In the genomic region with DNA sequence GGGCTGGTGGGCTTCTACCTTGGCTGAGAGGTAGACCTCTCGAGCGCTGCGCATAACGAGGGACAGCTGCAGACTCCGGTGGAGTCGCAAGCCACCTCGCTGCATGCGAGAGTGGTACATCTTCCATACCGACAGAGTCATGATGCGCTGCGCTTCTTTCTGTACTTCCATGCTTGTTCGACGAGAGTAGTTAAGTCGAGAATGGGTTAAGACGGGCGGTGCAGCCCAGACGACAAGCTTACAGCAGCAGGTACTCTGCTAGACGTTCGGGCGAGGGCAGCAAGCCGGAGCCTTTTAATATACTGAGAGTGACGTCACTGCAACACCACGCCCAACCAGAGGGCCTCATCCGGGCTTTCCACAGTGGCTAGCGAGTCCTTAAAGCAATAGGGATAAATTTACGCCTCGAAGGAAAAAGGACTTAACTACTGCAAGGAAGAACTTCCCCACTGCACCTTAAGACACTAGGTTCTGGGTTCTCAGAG, we compare ENCODE assay signal across 8 mouse cellular contexts. TPM values are rescaled to one million over a fixed set of nuclear protein-coding genes. Genes with fewer than 3 reads are reported as not detected.
DNase-seq lines count a peak whose midpoint lies in the region; ATAC-seq and TF ChIP-seq lines count a peak whose summit lies in the region.

A gene (minus strand): TSS at position 272 of the 485 bp plus-strand sequence.

- peak within 1 kb of the TSS; percentile 81 for H3K4me2 ChIP-seq in embryonic facial prominence, embryonic 12.5 days (replicated peaks)
- H3K4me2 ChIP-seq in limb, embryonic 11.5 days (ENCODE audit: low read depth, severe bottlenecking): peak within 1 kb of the TSS; percentile 82
- H3K4me2 ChIP-seq in midbrain, embryonic 13.5 days (replicated peaks): peak within 1 kb of the TSS; percentile 88

- H3K36me3 ChIP-seq in embryonic facial prominence, embryonic 12.5 days: no peaks in the 10 kb centered on the region
- H3K36me3 ChIP-seq in kidney, adult 2 months (ENCODE audit: control insufficient read depth, insufficient read depth, low read length): no peaks in the 10 kb centered on the region
- H3K36me3 ChIP-seq in limb, embryonic 11.5 days (ENCODE audit: control insufficient read depth, insufficient read depth, low read length): no peaks in the 10 kb centered on the region
- no peaks in the 10 kb centered on the region for H3K36me3 ChIP-seq in midbrain, embryonic 13.5 days
- no peaks in the 10 kb centered on the region for H3K36me3 ChIP-seq in small intestine, adult 2 months (ENCODE audit: control insufficient read depth, insufficient read depth, low read length)

- peak; percentile 66 for ATAC-seq in embryonic facial prominence, embryonic 12.5 days (ENCODE audit: insufficient number of reproducible peaks, insufficient read depth, low FRiP score, low TSS enrichment)
- ATAC-seq in limb, embryonic 11.5 days (ENCODE audit: insufficient number of reproducible peaks, low FRiP score, low TSS enrichment, low read depth): peak; percentile 67; the same call in 1 of the 2 replicates
- peak; percentile 75 for ATAC-seq in midbrain, embryonic 13.5 days

- TF ChIP-seq POLR2A in kidney, adult 2 months (IDR thresholded peaks at IDR 0.05; ENCODE audit: low read depth, low read length): peak; percentile 100
- TF ChIP-seq POLR2A in small intestine, adult 2 months (IDR thresholded peaks at IDR 0.05; ENCODE audit: low read depth, low read length): peak; percentile 100

- peaks cover 31% of the 10 kb centered on the region for H3K4me1 ChIP-seq in embryonic facial prominence, embryonic 12.5 days
- peaks cover 15% of the 10 kb centered on the region; the same call in 1 of the 2 replicates for H3K4me1 ChIP-seq in kidney, adult 2 months (ENCODE audit: control insufficient read depth, insufficient read depth, low read length)
- peaks cover 19% of the 10 kb centered on the region for H3K4me1 ChIP-seq in limb, embryonic 11.5 days (ENCODE audit: control insufficient read depth, insufficient read depth, low read length)
- H3K4me1 ChIP-seq in midbrain, embryonic 13.5 days (replicated peaks): peaks cover 48% of the 10 kb centered on the region
- peaks cover 10% of the 10 kb centered on the region; the same call in 1 of the 2 replicates for H3K4me1 ChIP-seq in small intestine, adult 2 months (ENCODE audit: control insufficient read depth, insufficient read depth, insufficient read length, low read length)

- peak within 1 kb of the TSS; percentile 97 for H3K9ac ChIP-seq in embryonic facial prominence, embryonic 12.5 days
- peak within 1 kb of the TSS; percentile 98 for H3K9ac ChIP-seq in limb, embryonic 11.5 days (ENCODE audit: low read length)
- H3K9ac ChIP-seq in midbrain, embryonic 13.5 days (replicated peaks): peak within 1 kb of the TSS; percentile 82

- H3K27me3 ChIP-seq in embryonic facial prominence, embryonic 12.5 days: no peaks in the 10 kb centered on the region
- no peaks in the 10 kb centered on the region for H3K27me3 ChIP-seq in kidney, adult 2 months (replicated peaks; ENCODE audit: control insufficient read depth, insufficient read depth, low read length)
- no peaks in the 10 kb centered on the region for H3K27me3 ChIP-seq in limb, embryonic 11.5 days (ENCODE audit: control insufficient read depth, insufficient read depth, low read length)
- peaks cover 8% of the 10 kb centered on the region; the same call in 1 of the 2 replicates for H3K27me3 ChIP-seq in midbrain, embryonic 13.5 days
- H3K27me3 ChIP-seq in small intestine, adult 2 months (ENCODE audit: control insufficient read depth, insufficient read depth, low read length): no peaks in the 10 kb centered on the region

- peak; percentile 87 for DNase-seq in 3134 (ENCODE audit: extremely low read depth, insufficient read length, low spot score)
- peak; percentile 95 to 96 for DNase-seq in adrenal gland, postnatal 36 days
- DNase-seq in heart, adult 18-20 months: peak; percentile 98
- DNase-seq in kidney, adult 2 months: peak; percentile 98
- DNase-seq in limb, embryonic 11.5 days (ENCODE audit: low spot score): peak; percentile 97

- H3K4me3 ChIP-seq in embryonic facial prominence, embryonic 12.5 days: peak within 1 kb of the TSS; percentile 94
- peak within 1 kb of the TSS; percentile 87 for H3K4me3 ChIP-seq in kidney, adult 2 months (ENCODE audit: insufficient read depth, low read depth, low read length)
- peak within 1 kb of the TSS; percentile 99 for H3K4me3 ChIP-seq in limb, embryonic 11.5 days (ENCODE audit: low read depth, low read length)
- H3K4me3 ChIP-seq in midbrain, embryonic 13.5 days (replicated peaks): peak within 1 kb of the TSS; percentile 73
- peak within 1 kb of the TSS; percentile 95 for H3K4me3 ChIP-seq in small intestine, adult 2 months (ENCODE audit: low read depth, low read length)

- under 1% methylated on average over 27 of the region's 27 CpGs for WGBS in embryonic facial prominence, embryonic 12.5 days
- WGBS in kidney, adult 2 months: under 1% methylated on average over 27 of the region's 27 CpGs
- under 1% methylated on average over 27 of the region's 27 CpGs for WGBS in limb, embryonic 11.5 days
- under 1% methylated on average over 27 of the region's 27 CpGs for WGBS in midbrain, embryonic 13.5 days
- under 1% methylated on average over 27 of the region's 27 CpGs for WGBS in small intestine, adult 2 months

- peak within 1 kb of the TSS; percentile 95 for H3K27ac ChIP-seq in embryonic facial prominence, embryonic 12.5 days
- peak within 1 kb of the TSS; percentile 84 for H3K27ac ChIP-seq in kidney, adult 2 months (ENCODE audit: insufficient read depth, low read depth, low read length)
- peak within 1 kb of the TSS; percentile 90 for H3K27ac ChIP-seq in limb, embryonic 11.5 days (replicated peaks; ENCODE audit: low read depth, low read length)
- peak within 1 kb of the TSS; percentile 79 for H3K27ac ChIP-seq in midbrain, embryonic 13.5 days
- H3K27ac ChIP-seq in small intestine, adult 2 months (ENCODE audit: insufficient read depth, low read depth, low read length): peak within 1 kb of the TSS; percentile 98

- H3K9me3 ChIP-seq in embryonic facial prominence, embryonic 12.5 days: no peaks in the 10 kb centered on the region
- no peaks in the 10 kb centered on the region for H3K9me3 ChIP-seq in limb, embryonic 11.5 days (ENCODE audit: control insufficient read depth, low read length)
- no peaks in the 10 kb centered on the region for H3K9me3 ChIP-seq in midbrain, embryonic 13.5 days

- no peak for TF ChIP-seq CTCF in kidney, adult 2 months (conservative IDR thresholded peaks at IDR 0.05; ENCODE audit: insufficient read depth, insufficient read length, low read depth, low read length)
- no peak for TF ChIP-seq CTCF in small intestine, adult 2 months (IDR thresholded peaks at IDR 0.05; ENCODE audit: extremely low read depth, insufficient read length, insufficient replicate concordance, low read depth, low read length)

RNA-seq across cellular contexts. Expression of the gene that starts here (rescaled TPM):
- 10 to 100 TPM; 33.9 to 37.4 TPM for total RNA-seq in adrenal gland, postnatal 36 days (2021)
- 94.5 and 97.0 TPM in 2 replicates for polyA plus RNA-seq in embryonic facial prominence, embryonic 12.5 days (2016; fragmentation: Nextera tagmentation; extraction: Ambion mirVana)
- 10 to 100 TPM; 11.2 to 13.4 TPM for total RNA-seq in heart, adult 18-20 months (2021)
- polyA plus RNA-seq in kidney, adult 2 months (2012; rRNA removed): 5.7 and 7.3 TPM in 2 replicates
- polyA plus RNA-seq in limb, embryonic 11.5 days (2014; fragmentation: Nextera tagmentation; extraction: Ambion mirVana): 149 and 156 TPM in 2 replicates
- polyA plus RNA-seq in midbrain, embryonic 13.5 days (2015; fragmentation: Nextera tagmentation; extraction: Ambion mirVana): 20.0 and 26.3 TPM in 2 replicates
- 37.0 and 72.7 TPM in 2 replicates for polyA plus RNA-seq in small intestine, adult 2 months (2012; rRNA removed)

Comparison
In these comparisons a context has a peak if more than half of its experiments do, and no peak if none do; other contexts are left out.
1. Peak in every context shown above with its lines: DNase-seq, ATAC-seq, H3K4me3 ChIP-seq and H3K27ac ChIP-seq.